Mouse (Mus musculus) urinary bladder, postnatal 36 days (tissue): ENCODE data around the gene Casc3.
"Not testable (repeated sequence)": the region's sequence is repeated elsewhere in the genome, so short reads cannot be mapped to it uniquely, and the experiment has no call there.

Experiments used
- DNase-seq, 2 experiments: peaks; one replicate each; pipeline ENCODE4 v3.0.0; 2022; ENCODE audit warnings: low spot score in 2 of 2, mixed read lengths in 1 of 2

Casc3 gene

DNA sequence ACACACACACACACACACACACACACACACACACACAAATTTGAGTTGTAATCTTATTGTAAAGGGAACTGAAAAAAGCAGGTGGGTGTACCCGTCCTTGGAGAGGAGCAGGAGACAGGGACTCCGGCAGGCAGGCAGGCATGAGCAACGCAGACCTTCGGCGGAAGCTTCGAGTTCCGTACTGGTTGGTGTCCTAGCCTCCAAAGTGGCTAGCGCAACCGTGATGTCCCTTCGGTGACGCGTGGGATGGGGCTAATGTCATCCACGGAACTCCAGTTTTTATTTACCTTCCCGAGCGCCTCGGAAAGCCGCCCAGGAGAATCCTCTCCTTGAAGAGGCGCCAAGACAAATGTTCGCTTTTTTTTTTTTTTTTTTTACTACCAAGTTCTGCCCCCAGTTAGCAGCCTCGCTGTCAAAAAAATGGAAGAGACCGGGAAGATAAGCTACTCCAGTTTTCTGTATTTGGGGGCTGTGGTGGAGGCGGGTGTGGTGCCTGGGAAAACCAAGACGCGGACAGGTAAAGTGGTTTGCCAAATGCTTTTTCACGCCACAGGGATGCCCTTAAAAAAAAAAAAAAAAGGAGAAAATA lies 15.4 kb upstream of the Casc3 start:
- DNase-seq = no peak

DNA sequence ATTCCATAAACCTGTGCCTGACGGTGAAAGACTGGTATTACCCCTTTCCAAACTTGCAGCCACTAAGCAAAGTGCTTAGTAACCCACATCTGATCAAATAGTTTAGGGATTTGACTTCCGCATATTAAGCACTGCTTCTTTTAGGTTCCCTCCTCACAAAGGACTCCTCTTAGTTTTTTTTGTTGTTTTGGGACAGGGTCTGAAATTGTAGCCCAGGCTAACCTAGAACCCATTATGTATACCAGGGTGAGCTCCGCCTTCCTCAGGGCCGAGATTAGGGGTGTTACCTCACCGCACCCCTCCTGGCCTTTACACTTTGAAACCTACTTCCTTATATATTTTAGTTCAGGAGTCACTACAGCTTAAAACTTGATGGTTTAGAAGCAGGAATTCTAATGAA lies 14.9 kb upstream of the Casc3 start:
- no peak for DNase-seq

DNA sequence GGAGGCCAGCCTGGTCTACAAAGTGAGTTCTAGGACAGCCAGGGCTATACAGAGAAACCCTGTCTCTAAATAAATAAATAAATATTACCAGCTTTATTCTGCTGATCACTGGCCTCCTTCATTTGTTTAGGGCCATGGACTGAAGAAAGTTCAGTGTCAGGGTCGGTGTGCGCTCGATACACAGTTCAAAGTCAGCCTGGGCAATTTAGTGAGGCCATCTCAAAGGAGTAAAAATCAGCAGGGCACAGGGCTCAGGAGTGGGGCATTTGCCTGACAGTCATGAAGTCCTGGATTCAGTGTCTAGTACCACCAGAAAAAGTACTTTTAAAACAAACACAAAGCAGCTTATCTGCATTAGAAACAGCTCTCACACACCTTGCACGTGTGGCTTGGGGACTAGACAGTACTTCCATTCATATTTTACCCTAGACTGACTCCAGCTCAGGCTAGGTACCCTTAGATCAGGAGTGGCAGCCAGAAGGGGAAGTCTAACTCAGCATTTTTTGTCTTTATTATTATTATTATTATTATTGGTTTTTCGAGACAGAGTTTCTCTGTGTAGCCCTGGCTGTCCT lies 14.0 kb upstream of the Casc3 start:
- no peak for DNase-seq

DNA sequence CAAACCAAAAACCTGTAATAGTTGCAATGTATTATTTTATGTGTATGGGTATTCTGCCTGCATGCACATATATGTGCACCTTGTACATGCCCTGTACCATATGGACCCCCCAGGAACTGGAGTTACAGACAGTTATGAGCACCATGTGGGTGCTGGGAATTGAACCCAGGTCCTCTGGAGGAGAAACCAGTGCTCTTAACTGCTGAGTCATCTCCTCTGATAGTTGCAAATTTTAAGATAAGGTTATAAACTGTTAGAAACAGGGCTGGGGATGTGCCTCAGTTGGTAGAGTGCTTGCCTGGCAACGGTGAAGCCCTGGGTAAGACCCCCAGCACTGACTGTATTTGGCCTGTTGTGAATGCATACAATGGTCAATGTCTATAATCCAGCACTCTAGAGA lies 13.3 kb upstream of the Casc3 start:
- DNase-seq = no peak

DNA sequence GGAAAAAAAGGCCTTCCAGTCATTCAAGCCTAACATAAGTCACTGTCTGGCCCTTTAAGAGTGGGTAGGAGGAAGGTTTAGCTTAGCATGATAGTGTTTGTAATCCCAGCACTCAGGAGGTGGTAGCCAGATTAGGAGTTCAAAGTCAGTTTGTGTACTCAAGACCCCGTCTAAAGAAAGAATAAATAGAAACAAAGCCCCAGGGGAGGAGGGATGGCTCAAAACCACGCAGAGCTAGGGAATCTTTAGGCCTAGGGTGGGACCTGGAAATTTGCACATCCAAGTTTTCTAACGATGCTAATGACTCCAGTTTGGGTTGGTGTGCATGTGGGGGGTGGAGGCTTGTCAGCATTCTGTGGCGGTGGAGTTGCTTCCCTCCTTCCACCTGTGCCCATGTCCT lies 12.6 kb upstream of the Casc3 start:
- no peak for DNase-seq

DNA sequence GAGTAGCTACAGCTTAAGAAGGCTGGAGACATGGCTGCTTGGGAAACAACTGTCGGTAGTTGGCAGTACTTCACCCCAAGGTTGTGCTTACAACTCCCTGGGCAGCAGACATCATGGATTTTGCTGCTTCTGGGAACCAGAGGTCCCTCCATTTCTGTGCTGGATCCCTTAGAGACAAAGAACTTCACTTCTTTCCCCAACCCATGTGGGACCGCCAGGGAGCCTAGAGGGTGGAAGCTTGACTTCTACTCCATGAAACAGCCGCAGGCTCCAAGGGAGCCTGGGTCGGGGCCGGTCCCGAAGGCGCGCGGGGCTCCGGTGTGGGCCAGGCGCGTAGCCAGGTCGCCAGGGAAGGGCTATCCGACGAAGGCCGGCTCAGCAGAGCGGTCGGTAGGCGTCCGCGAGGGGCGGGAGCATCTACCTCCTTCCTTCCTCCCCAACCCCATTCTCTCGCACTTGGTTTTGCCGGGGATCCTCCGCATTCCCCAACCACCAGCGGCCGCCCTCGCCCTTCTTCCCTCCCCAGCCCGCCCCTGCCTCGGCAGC lies 10.2 kb upstream of the Casc3 start:
- peak in 1 of 2 experiments; percentile 67 for DNase-seq

DNA sequence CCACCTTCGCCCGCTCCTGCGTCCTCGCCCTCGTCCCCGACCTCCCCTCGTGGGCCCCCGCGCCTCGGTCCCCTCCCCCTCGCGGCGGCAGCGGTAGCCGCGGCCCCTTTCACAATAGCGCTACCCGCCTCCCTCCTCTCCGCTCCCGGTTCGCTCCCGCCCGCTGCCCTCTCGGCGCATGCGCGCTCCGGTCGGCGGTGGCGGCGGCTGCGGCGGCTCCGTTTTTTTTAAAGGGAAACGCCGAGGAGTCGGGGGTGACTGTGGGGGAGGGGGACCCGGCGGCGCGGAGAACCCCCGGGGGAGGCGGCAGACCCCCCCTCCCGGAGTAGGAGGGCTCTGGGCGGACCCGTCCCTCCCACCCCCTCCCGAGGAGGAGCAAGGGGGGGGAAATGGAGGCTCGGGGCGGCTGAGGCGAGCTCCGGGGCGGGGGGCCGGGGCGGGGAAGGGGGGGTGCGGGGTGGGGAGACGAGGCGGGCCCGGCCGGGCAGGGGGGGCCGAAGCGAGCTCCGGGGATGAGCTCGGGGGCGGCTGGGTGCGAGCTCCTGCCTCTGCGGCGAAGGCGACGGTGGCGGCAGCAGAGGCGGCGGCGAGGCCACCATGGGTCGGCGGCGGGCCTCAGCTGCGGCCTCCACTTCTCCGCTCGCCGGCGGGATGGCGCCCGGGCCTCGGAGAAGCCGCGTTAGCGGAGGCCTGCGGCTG lies 9.5 kb upstream of the Casc3 start, which contains the start of gene Msl1:
Msl1 (plus strand) TSS at position 502 of the 699 bp plus-strand sequence.
- peak; percentile 79 to 89 for DNase-seq

DNA sequence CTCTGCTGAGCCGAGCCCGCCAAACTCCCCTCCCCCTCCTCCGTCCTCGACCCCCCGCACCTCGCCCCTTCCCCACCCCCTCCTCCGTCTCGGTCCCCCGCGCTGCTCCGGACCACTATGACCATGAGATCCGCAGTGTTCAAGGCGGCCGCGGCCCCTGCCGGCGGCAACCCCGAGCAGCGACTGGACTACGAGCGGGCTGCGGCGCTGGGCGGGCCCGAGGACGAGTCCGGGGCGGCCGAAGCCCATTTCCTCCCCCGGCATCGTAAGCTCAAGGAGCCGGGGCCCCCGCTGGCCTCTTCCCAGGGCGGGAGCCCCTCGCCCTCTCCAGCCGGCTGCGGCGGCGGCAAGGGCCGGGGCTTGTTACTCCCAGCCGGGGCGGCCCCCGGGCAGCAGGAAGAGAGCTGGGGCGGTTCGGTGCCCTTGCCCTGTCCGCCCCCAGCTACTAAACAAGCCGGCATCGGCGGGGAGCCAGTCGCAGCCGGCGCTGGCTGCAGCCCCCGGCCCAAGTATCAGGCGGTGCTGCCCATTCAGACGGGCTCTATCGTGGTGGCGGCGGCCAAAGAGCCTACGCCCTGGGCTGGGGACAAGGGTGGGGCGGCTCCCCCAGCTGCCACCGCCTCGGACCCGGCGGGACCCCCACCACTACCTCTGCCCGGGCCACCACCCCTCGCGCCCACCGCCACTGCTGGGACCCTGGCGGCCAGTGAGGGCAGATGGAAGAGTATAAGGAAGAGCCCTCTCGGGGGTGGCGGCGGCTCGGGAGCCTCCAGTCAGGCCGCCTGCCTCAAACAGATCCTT lies 8.8 kb upstream of the Casc3 start:
- no peak for DNase-seq

DNA sequence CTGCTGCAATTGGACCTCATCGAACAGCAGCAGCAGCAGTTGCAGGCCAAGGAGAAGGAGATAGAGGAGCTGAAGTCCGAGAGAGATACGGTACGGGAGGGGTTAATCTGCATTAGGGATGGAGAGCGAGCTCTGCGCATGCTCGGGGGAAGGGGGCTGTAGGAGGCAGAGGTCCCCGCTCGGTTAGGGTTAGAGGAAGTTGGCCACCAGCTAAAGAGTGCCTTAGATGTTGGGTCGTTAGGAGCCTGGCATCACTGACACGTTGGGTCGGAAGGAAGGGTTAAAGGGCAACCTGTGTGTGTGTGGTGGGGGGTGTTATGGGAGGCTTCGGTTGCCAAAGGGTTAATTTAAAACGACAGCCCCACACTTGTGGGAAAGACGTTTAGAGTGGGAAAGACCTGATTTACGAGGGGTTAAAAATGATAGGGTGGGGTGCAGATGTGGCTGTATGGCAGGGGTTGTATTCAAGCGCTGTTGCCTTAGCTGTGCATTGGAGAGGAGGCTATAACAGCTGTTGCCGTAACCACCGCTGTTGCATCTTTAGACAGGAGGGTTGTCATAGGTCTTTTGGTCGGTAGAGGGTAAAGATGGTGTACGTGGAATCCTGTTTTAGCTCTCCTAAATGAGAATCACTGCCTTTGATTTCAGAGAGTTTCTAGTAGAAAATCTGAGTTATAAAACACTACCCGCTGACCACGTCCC lies 8.0 kb upstream of the Casc3 start:
- DNase-seq = peak; percentile 36 to 48

DNA sequence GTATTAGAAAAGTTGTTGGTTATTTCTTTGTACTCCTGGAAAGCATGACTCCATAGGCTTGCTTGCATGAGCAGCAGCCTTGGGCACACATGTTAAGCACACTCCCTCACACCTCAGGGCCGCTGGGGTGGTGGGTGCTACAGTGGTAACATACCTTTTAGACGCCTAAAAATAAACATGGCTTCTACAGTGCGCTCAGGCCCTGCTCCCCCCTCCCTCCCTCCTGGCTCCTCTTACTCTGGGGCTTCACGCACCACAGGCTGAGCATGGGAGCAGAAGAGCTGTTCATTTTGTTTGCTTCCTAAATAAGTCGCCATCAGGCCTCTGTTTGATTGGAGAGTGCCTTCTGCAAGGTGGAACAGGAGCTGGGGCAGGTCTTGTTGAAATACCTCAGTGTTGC lies 7.4 kb upstream of the Casc3 start:
- DNase-seq = no peak

DNA sequence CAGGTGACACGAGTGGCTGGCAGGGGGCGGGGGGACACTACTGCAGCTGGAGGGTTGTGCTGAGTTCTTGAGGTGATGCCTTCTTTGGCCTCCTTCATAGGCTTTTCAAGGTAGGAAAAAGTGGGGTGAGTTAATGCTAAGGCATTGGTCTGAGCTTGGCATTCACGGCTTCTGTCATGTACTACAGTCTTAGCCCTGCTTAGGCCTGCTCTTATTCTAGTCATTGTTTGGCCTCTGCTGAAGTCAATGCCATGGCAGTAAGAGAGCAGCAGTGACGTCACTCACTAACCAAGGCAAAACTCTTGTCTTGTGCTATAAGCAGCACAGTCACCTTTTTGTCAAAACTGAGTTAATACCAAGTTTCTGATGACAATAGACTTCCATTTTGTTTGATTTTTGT lies 6.8 kb upstream of the Casc3 start:
- no peak for DNase-seq

DNA sequence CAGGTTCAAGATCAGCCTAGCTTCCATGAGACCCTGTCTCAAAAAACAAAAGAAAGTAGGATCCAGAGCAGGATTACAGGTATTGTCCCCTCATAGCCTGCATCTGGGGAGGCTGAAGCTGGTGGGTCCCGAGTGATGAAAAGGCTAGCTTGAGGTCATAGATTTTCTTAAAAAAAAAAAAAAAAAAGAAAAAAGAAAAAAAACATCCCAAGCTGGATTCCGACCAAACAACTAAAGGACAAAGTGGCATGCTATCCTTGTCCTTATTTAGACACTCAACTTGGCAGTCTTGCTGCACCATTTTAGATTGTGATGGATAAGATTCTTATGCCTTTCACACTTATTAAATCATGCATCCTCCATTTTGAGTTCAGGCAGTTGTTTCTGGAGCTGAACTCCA lies 3.7 kb downstream of the Casc3 start:
- no peak for DNase-seq

DNA sequence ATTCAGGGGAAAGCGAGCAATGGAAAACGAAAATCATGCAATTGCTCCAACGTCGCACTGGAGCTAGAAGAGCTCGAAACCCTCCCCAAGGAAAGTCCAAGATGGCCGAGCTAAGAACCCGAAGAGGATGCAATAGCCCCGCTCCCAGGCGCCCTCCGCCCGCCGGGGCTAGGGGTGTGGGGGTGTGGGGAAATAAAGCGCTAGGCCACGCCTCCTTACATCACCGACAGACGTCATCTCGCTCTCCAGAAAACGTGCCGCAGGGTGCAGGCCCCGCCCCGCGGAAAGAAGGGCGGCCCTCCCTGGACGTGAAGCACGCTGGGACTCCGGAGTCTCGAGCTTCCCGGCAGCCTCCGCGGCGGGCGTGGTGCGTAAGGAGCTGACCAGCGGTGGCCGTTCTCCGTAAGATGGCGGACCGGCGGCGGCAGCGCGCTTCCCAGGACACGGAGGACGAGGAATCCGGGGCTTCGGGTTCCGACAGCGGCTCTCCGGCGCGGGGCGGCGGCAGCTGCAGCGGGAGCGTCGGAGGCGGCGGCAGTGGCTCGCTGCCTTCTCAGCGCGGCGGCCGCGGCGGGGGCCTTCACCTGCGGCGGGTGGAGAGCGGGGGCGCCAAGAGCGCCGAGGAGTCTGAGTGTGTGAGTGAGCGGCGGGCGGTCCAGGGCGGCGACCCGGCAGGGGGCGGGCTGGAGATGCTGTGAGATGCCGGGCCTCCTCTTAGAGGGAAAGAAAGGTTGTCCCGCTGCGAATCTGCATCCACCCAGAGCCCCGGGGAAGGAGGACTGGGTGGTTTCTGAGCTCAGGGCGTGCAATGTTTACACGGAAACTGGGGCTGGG lies 5.0 kb downstream of the Casc3 start:
- peak; percentile 96 to 99 for DNase-seq

DNA sequence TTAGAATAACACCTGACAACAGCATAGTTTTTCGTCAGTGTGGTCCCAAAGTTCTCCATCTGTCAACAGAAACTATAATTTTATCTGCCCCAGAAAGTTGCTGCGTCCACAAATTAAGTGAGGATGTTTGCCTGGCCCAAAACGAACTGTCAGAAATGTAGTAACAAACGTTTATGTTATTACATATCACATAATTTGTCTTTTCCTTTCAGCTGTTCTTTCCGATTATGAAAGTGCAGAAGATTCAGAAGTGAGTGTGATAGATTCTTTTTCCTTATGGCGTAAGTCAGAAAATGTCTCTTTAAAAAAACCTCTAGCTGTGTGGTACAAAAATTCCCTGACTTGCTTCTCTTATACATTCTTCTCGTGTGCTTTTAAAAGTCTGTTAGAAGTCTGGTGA lies 6.0 kb downstream of the Casc3 start:
- DNase-seq = no peak

DNA sequence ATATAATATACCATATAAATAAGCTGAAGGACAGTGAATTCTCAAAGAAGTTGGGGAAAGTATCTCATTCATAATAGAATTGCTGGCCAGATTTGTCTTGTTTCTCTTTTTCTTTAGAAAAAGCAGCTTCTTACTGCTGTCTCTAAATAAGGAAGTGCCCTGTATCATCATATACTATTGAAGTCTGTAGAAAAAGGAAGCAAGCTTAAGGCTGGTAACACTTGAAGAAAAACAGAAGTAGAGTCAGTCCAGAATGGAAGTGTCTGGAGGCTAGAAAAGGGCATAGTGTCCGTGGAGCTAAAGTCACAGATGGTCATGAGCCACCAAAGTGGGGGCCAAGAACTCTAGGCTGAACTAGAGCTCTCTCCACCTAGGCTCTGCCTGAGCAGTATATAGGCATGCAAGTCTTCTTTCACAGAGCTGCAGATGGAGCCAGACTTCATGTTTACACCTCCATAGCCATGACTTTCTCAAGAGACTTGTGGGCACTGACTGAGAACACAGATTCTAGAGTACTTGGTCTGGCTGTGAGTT lies 12.1 kb downstream of the Casc3 start:
- DNase-seq = no peak

DNA sequence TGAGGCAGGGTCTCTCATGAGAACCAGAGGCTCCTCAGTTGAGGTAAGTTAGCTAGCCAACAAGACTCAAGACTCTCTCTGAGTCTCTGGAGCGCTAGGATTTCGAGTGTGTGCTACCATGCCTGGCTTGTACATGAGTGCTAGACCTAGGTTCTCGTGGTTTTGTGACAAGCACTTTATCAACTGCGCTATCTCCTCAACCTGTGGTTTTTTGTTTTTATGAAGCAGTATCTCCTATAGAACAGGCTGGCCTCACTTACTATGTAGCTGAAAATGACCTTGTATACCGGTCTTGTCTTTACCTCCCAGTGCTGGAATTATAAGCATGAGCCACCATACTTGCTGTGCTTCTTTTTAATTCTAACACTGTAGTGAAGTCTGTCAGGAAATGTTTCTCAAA lies 16.3 kb downstream of the Casc3 start:
- no peak for DNase-seq

DNA sequence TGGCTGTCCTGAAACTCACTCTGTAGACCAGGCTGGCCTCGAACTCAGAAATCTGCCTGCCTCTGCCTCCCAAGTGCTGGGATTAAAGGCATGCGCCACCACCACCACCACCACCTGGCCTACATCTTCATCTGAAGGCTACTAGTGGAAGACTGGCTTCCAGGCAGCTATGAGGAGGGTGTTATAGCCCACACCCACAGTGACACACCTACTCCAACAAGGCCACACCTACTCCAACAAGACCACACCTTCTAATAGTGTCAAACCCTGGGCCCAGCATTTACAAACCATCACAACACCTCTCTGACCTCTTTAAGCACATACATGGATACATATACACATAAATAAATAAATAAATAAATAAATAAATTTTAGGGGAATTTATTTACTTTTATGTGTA lies 21.4 kb downstream of the Casc3 start:
- not testable (repeated sequence) for DNase-seq

DNA sequence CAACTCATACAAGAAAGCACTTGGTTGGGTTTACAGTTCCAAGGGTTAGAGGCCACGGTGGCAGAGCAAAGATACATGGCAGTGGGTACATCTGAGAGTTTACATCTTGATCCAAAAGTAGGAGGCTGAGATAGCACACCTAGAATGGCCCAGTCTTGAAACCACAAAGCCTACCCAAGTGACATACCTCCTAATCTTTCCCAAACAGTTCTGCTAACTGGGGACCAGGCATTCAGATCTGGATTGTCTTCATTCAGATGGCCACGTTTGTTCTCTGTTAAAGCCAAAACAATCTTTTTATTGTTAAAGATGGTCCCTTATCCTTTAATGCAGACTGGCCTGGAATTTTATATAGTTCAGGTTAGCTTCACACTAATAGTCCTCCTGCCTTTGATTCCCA lies 23.2 kb downstream of the Casc3 start:
- no peak for DNase-seq

DNA sequence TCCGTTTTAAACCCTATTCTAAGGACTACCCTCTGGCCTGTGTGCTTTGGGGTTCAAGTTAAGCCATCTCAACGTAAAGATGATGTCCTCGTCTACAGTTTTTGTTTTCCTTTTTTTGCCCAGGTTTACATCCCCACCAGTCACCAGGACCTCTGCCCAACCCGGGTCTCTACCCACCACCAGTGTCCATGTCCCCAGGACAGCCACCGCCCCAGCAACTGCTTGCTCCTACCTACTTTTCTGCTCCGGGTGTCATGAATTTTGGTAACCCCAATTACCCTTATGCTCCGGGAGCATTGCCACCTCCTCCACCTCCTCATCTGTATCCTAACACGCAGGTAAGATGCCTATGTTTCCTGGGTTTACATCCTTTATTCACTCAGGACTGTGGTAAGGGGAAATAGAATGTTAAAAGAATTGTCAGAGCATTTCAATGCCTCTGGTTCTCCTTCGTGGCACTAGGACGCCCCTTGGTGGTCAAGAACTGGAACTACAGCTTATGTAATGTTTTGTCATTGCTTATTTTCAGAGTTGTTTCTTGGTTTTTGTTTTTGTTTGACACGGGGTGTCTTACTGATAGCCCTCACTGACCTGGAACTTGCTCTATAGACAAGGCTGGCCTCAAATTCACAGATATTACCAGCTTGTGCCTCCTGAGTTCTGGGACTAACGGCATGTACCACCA lies 24.5 kb downstream of the Casc3 start:
- DNase-seq = no peak

DNA sequence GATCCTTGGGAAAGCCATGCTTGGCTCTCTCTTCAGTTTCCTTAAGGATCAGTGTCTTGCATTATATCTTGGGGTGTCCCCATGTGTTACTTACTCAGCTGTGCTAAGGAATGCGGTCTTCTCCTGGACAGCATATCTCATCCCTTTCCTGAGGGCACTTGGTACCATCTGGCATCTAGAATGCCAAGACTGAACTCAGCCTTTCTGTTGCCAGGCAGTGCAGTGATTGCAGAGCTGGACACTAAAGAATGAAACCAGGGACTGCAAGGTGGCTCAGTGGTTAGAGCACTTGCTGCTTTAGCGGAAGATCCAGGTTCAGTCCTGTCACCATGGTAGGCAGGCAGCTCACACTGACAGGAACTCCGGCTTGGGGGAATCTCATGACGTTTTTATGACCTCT lies 25.2 kb downstream of the Casc3 start:
- no peak for DNase-seq
